Mouse (Mus musculus) lung, adult 2 months (tissue): ENCODE data around the gene Dgki.

Source experiments
- CTCF ChIP-seq: fragments of 200-500 bp; IDR thresholded peaks from 2 replicates; pipeline ENCODE4 v1.5.1; 2011; ENCODE audit warnings: mild to moderate bottlenecking, low read length, control low read depth; ENCODE audit not compliant: insufficient read depth
- POLR2A ChIP-seq: fragments of 200-500 bp; IDR thresholded peaks from 2 replicates; pipeline ENCODE4 v1.6.1; 2011; ENCODE audit warnings: low read depth, mild to moderate bottlenecking, control low read depth, low read length, borderline replicate concordance; ENCODE audit errors: extremely low read depth

GRCm38 (mm10) chr6:36841174-36841573, 458.8 kb downstream of the Dgki start:
- TF ChIP-seq CTCF: no peak
- TF ChIP-seq POLR2A: no peak
